Mouse (Mus musculus) cerebellum, postnatal 10 days (tissue): ENCODE measurements around the gene Mapkap1.
A peak's percentile ranks its signal among the peaks of the same experiment; 100 is the strongest.

ENCODE experiments used
- DNase-seq, 2 experiments: peaks; one replicate each; pipeline ENCODE4 v3.0.0; 2021; ENCODE audit warnings: mixed read lengths in 2 of 2

The Mapkap1 gene

DNA sequence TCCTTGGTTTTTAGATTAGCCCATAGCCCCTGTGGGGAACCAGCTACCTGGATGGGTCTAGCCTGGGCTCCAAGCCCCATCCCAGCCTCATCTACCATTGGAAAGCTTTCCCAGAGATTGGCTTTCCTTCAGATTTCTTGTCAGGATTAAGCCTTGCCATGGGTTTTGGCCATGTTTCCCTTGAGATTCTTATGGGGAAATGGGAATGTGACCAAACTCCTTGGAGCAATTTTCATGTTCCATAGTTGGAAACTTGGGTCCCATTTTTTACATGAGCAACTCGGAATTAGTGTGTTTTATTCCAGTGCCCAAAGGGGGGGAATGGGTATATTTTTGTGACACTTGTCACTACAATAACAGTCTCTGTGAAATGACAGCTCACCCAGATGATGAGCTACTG, 125.8 kb downstream of the Mapkap1 start:
- no peak for DNase-seq

DNA sequence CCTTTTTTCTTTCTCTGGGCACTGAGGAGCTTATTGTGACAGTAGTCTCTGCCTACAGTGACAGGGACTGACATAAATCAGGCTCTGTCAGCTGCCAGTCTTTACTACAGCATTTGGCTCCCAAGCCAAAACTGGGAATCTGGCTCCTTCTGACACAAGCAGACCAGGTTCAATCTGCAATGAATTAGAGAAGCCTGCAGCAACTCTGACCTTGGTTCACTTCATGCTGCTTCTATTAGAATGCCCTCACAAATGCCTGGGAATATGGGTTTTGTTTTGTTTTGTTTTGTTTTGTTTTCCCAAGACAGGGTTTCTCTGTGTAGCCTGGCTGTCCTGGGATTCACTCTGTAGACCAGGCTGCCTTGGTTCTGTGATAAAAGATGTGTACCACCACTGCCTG, 126.7 kb downstream of the Mapkap1 start:
- DNase-seq: peak; percentile 33 to 47

DNA sequence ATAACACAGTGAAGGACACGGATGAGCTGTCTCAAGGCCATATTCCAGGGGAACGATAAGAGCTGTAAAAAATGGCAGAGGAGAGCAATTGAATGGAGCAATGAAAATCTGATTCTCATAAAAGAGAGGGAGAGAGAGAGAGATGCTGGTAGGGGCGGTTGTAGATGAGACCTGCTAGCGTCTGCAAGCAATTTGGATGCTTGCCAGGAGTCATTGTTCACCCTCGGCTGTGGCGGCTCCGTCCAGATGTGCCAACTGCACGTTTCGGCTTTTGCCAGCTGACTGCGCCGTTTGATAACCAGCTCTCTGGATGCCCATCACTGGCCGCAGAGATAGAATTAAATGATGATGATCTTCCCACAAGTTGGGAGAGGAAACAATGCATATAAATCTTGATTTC, 128.4 kb downstream of the Mapkap1 start:
- peak; percentile 56 to 58 for DNase-seq

DNA sequence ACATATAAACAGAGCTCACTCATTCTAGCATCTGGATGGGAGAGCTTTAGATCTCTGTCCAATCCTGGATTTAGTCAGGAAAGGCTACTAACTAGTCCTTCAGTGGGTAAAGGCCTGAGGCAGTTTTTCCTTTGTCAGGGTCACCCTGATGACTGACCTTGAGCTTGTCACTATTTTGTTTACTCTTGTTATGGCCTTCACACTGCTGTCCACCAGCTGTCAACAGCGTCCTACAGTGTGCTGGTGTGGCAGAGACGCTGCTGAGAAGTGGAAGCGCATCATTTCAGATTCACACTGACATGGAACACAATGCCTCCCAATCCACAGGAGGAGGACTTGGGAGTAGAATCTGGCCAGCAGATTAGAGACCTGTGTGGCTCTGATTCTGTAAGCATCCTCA, 130.8 kb downstream of the Mapkap1 start:
- DNase-seq: no peak

DNA sequence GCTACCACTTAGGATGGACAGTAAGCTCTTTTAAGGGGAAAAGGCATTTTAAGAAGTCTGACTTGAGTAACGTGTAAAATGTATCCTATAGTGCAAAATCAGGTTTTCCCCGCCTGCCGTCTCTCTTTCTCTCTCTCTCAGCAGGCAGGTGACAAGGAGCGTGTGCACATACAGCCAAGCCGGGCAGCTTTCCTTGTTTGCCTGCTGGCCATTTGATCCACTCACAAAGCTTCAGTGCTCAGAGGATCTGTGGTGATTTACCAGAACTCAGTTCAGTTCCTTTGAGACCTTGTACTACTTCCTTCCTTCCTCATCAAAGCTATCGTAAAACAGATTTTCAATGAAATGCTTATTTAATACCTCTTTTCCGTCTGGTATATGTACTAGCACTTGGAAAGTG, 137.0 kb downstream of the Mapkap1 start:
- DNase-seq: peak; percentile 31 to 39

DNA sequence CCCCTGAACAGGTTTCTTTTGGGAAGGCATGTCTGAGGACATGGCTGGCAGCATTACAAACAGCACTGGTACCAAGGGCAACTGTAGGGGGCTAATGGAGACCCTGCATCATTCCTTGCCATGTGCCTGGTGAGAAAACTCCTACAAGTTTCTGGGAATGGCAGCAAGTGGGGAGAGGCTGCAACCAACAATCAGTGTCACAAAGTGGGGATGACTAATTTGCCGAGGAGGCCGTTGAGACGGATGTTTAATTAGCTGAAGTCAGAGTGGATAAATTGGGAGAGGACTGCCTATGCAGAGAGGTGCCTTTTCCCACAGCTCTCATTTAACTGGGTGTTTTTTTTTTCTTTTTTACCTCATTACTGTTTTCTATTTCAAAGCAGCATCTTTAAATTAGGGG, 137.4 kb downstream of the Mapkap1 start:
- DNase-seq: no peak

DNA sequence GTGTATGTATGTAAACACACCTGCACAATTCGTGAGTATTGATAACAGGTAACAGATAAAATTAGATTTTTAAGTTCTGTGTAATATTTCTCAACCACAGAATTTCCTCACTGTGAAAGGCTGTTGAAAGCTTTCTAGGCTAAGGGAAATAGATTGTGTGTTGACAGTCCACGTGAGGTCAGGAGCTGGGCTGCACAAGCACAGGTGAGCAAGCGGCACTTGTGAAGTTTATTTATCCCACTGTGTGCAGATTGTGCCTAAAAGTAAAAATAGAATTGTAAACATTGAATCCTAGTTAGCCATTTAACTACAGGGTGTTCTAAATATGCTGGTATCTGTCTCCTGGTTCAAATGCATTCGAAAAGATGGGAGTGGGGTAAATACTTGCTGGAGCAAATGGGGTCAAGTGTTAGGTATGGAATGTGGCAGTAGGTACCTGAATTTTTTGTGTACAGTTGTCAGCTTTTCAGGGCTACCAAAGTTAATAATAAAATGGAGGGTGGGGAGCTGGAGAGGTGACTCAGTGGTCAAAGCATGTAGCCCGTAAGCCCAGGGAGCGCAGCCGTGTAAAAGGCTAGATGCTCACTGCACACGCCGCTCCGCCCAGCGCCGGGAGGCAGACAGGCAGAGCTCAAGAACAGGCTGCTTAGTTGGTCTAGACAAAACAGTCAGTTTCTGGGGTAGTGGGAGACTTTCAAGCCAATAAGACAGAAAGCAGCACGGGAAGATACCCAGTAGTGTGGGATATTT, 138.2 kb downstream of the Mapkap1 start:
- DNase-seq: no peak

DNA sequence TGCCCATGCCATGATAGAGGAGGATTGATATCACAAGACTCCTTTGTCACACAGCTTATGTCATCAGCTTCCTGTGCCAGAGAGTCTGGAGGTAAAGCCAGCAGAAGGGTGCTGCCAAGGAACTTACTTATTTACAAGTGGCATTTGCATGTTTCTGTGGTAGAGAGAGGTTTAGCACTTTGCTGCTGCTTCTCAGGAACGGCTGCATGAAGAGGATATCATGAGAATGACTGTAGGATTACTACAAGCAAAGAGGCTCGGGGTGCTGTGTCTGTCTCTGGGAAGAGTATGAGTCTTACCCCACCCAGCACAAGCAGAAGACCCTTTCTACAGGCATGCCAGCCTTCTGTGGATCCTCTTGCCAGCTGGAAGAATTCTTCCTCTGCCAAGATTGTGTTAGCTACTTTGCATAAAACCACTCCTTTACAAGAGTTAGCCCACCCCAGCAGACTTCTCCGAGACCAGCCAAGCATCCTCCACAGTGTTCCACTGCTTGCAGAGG, 139.7 kb downstream of the Mapkap1 start:
- peak in 1 of 2 experiments; percentile 41 for DNase-seq

DNA sequence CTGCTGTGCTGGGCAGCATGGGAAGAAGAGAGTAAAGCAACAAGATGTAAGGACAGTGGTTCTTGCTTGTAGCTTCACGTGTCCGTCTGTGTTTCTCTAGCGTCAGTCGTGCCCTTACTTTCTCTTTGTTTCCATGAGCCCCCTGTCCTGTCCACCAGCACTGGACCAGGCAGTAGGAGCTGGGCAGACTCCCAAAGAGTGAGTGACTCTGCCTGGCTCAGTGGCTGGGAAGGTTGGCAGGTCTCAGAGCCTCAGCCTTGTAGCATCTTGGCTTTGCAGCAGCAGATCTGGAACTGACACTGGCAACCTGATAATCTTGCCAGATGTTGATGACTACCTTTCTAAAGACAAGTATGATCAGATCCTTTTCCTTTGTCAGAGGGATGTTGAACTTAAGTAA, 140.9 kb downstream of the Mapkap1 start:
- peak; percentile 56 to 72 for DNase-seq

DNA sequence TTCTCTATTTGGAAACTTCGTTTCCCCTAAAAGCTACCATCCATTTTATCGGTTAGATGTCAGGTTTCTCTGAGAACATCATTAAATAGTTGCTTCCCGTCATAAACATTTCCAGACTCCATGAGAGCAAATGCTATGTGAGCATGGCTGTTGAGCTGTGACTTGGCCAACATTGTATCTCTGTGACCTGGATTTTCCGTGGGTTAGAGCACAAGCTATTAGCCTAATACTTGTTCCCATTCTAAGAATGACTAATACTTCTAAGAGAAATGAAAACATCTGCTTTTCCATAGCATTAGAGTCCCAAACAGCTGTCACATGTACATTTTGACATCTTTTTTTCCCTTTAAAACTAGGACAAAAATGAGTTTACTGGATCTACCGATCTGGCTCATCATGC, 142.4 kb downstream of the Mapkap1 start:
- DNase-seq: no peak

DNA sequence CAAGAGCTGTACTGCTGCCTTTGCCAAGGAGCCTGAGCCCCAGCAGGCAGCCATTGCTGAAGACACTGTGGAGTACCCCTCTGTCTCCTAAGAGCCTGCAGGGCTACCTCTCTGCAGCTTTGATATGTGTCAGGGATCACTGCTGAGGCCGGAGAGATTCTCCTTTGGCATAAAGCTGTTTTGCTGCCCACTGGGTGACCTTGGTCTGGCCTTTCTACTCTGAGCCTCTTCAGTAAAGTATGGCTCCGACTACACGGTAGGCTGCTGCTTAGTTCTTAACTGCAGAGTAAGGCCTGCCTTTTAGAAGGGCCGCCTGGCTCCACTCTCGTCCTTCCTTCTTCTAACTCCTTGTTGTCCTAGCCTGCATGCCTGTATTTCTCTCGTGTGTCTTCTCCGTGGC, 142.9 kb downstream of the Mapkap1 start:
- DNase-seq: no peak

DNA sequence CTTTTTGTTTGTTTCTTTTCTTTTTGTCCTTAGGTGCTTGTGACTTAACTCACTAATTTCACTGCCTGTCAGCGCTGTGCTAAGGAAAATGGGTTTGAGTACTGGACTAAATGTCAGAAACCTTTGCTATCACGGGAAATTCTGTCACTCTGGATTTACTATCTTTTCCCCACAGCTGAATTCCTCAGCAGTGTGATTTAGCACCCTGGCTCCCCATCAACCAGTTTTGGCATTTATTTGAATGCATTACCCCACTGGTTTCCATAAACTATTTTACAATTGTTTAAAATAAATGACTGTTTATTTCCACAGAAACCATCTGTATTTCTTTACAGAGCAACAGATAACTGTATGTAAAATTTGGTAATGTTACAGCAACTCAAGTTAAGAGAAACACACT, 146.2 kb downstream of the Mapkap1 start:
- no peak for DNase-seq

DNA sequence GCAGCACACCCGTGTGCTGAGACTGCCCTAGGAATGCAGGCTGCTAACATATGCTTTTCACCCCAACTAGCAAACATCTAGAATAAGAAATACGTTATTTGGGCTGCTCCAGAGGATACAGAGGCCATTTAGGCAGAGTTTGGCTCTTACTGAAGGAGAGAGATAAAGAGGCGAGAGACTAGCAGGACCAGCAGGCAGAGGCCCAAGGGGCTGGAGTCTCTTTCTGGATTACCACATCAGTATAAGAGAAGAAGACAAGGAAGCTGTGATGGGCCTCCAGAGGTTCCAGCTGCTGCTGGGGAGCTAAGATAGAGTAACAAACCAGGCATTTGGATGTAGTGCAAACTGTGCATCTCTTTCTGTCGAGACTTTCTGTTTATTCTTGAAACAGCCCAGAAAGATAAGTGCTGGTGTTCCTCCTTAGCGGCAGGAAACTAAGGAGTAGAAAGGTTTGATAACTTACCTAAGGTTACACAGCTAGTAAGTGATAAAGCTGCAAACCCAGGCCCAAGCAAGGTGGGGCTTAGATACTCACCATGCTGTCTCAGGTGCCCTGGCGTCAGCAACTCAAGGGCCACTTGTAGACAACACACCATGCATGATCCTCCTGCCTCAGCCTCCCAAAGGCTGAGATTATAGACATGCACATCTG, 147.1 kb downstream of the Mapkap1 start:
- DNase-seq: no peak

DNA sequence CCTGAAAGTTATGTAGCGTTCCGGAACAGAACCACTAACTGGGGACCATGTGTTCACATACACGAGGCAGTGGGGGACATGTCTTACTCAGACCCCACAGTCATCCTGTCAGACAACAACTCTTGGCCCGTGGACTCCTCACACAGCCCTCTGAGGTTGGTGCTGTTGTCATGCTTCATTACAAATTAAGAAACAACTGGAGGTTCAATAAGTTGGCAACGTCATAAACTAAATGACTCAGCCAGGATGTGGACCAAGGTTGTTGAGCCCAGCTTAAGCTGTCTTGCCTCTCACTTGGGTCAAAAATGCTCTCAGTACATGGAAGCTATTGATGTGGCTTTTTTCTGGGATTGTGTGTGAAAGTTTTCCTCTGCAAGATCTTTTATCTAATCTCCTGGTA, 153.6 kb downstream of the Mapkap1 start:
- no peak for DNase-seq

DNA sequence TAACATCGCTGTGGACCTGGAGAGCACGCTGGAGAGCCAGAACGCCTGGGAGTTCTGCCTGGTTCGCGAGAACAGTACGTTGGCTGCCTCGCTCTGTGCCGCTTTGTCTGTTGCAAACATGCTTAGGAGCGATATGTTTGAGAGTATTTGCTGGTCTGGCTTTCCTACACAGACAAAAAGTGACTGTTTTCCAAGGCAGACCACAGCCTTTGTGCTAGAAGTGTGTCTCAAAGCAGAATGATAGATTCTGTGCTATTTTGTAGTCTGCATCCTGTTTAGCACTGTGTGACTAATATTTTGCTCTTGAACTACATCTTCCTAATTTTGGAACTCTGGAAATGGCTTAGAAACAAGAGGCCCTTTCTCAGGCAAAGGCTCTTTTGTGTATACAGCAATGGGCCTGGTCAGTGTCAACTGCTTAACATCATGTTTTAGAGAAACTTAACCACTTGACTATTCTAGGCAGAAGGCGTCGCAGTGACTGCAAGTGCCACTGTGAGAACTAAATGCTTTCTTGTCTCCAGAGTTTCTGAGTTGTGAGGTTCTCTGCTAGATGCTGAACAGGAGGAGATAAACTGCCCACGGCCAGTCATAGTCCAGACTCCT, 156.6 kb downstream of the Mapkap1 start:
- DNase-seq: no peak

DNA sequence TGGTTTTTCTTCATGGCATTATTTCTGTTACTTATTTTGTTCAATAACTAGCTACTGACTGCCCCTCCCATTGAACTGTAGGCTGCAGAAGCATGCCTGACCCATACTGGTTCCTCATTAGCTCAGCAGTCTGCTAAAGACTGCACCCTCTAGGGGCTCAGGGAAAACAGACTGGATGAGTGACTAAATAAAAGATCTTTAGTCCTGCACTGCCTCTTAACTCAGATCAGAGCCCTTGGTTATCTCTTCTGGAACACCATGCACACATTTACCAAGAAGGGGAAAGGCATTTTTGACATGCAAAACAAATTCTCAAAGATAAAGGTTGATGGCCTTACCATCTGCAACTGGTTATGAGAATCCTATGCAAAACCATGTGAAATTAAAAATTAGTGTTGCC, 157.3 kb downstream of the Mapkap1 start:
- DNase-seq: no peak

DNA sequence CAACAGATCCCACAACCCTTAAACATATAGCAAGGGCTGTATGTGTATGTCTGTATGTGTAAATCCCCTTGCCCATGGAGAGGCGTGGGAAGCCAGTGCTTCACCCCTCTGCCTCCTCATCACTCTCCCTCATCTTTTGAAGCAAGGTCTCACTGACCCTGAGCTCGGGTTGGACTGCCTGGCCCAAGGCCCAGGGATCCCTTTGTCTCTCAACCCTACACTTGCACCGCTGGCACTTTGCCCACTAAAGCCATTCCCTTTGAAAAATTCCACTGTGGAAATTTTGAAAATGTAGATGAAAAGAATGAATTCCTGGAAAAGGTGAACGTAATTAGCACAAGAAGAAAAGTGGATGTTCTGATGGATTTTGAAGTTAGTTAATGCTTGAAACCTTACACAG, 159.6 kb downstream of the Mapkap1 start:
- DNase-seq: peak; percentile 42 to 49

DNA sequence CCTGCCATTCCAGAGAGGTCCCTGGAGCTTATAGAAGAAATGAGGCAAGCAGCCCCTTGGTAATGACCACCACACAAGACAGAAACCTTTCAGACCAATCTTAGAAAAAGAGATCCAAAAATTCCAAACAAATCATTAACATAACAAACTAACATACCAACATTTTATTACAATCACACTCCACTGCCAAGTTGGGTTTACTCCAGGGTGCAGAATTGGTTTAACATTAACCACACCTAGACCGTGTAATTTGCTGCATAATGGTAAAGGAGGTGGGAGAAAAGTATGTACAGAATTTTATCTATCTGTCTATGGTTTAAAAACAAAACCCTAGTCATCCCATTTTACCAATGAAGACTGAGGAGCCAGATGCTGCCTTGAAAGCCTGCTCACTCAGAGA, 160.0 kb downstream of the Mapkap1 start:
- no peak for DNase-seq

DNA sequence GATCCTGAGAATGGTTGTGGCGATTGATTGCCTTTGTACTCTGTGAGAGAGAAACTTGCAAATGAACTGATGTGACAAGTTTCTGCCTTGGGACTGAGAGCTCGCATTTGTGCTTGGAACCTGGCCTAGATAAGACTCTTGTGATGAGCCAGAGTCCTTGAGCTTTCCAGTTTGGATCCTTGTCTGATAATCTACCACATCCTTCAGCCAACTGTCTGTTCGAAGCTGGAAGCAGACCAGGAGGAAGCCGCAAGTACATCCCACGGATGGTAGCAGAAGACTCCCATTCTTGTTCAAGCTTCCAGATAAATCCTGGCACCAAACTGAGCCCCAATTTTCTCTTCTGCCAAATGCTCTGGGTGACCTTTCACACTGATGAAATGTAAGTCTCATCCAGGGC, 162.6 kb downstream of the Mapkap1 start:
- peak; percentile 57 to 71 for DNase-seq

DNA sequence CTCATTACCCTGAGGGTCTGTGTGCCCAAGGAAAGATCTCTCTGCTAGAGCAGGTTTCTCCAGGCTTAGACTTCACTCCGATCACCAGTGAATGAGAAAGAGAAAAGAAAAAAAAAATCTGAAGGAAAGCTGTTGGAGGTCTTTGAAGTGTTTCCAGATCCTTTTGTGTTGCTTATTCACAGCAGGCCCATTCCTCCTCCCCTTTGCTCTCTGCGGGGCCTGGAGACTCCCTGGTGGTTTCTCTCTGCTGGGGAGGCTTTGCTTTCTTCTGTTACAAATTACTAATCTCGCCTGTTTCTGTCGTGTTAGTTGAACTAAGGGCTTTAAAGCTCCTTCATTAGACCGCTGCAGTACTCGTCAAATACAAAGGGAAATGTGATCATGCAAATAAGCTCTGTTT, 163.8 kb downstream of the Mapkap1 start:
- no peak for DNase-seq

DNA sequence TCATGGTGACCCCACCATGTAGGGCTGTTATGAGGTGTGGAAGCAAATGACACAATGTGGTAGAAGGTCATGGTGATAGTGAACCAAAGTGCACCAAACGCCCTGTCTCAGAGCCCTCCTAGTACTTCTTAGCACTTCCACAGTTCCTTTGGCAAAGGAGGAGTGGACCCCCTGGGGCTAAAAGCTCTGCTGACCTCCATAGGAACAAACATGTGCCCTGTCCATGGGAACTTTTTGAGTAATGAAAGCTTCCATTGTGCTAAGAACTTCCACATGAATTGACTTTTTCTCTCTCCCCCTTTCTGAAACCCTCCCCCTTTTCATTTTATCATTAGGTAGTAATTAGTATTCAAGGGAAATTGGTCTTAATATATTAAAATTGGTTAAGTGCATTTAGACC, 164.5 kb downstream of the Mapkap1 start:
- DNase-seq: peak in 1 of 2 experiments; percentile 21

DNA sequence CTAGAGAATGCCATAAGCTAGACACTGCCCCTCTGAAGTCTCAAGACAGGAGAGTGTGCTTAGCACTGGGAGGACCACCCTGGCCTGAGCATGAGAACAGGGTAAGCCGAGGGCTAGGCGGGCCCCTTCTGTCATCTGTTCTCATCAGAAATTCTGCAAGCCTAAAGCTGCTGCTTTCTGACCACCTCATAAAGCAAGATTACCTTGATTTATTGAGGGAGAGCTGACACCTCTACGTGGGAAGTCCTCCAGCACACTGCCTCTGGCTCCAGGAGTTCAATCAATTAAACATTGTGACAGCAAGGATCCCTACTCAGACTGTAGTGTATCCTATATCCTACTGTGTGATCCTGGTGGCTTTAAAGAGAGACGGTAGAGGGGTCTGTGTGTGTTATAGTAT, 166.5 kb downstream of the Mapkap1 start:
- DNase-seq: no peak

DNA sequence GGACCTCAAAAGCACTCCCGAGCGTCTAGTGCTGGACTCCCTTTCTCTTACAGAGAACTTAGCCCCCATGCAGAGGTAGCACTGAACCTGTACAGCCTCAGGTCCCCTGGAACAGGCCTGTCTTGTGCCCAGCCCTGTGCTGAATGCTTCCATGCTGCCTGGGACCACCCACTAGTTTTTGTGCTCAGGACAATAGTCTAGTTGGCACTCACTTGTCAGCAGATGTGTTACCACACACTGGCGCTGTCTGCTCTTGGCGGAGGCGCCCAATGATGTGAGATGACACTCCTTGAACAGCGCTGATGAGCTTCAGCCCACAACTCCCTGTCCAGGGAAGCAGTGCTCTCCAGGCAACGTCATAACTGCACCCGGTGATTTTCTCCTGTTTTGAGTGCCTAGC, 182.0 kb downstream of the Mapkap1 start:
- DNase-seq: peak; percentile 30 to 49

DNA sequence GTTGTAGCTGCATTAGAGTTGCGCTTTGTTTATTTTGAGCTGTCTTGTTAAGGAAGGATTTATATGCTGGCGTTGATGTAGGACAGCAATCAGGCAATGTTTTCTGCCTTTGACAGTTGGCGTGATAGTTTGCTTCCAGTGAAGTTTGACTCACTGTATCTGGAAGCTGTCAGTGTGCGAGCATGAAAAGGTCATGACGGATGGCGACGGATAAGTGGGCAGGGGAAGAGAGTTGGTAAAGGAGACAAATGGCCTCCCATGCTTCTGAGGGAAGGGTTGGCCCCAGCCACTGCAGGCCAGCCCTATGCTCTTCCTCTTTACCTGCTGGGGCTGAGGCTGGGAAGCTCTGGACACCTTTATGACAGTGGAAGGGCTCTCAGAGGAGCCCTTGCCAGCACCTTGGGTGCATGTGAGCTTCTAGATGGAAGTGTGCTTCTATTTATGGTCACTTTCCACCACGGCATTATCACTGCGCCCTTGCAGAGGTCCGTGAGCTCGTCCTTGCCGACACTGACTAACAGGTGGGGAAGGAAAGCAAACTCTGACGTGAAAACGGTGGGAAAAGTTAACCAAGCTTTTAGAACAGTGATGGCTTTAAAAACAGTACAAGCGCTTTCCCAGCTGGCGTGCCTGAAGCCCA, 185.3 kb downstream of the Mapkap1 start:
- DNase-seq: no peak
